Mouse (Mus musculus): ENCODE data around the gene Wdr90. TPM values are rescaled to one million over a fixed set of nuclear protein-coding genes. Genes with fewer than 3 reads are reported as not detected.

Wdr90 gene
- polyA plus RNA-seq, 1 experiment from 2014 or later = 15.1 TPM

GRCm38 (mm10) chr17:25824362-25825142 lies 36.7 kb downstream of the Wdr90 start:
- 78% methylated on average over 16 of the region's 17 CpGs for WGBS
- H3K27me3 ChIP-seq (ENCODE audit: control insufficient read depth, insufficient read depth, low read length) = peaks cover 8% of the 10 kb centered on the region
- H3K9ac ChIP-seq (replicated peaks; ENCODE audit: low read length) = peak overlapping the region; percentile 75; the same call in 1 of the 2 replicates
- ATAC-seq (replicated peaks; ENCODE audit: insufficient number of reproducible peaks, low FRiP score, low TSS enrichment, low read depth) = no peak
- H3K36me3 ChIP-seq (replicated peaks; ENCODE audit: control insufficient read depth, insufficient read depth, low read depth, low read length) = no peaks in the 10 kb centered on the region; the same call in 1 of the 2 replicates
- no peak overlapping the region for H3K27ac ChIP-seq (replicated peaks; ENCODE audit: low read depth, low read length)
- H3K4me2 ChIP-seq (ENCODE audit: low read depth, low read length) = peak overlapping the region; percentile 93; the same call in 1 of the 2 replicates
- peak overlapping the region; percentile 58 for H3K4me3 ChIP-seq (ENCODE audit: low read depth, low read length)
- DNase-seq (ENCODE audit: low spot score) = no peak
- H3K9me3 ChIP-seq (replicated peaks; ENCODE audit: control insufficient read depth, low read length) = no peaks in the 10 kb centered on the region
- H3K4me1 ChIP-seq (ENCODE audit: control insufficient read depth, insufficient read depth, low read length) = peaks cover 10% of the 10 kb centered on the region

GRCm38 (mm10) chr17:25823452-25823851 lies 37.8 kb downstream of the Wdr90 start, which contains the start of gene Wdr24:
TSS of gene Wdr24 (plus strand) at chr17:25823627.
- Histone ChIP-seq H3K36me3 (replicated peaks; ENCODE audit: control insufficient read depth, insufficient read depth, low read depth, low read length) (no peaks in the 10 kb centered on the region; the same call in 1 of the 2 replicates), H3K4me2 (ENCODE audit: low read depth, low read length) (peak within 1 kb of the TSS; percentile 93), H3K4me1 (ENCODE audit: control insufficient read depth, insufficient read depth, low read length) (peaks cover 9% of the 10 kb centered on the region), H3K9ac (replicated peaks; ENCODE audit: low read length) (peak within 1 kb of the TSS; percentile 75), H3K27ac (replicated peaks; ENCODE audit: low read depth, low read length) (no peak within 1 kb of the TSS), H3K9me3 (replicated peaks; ENCODE audit: control insufficient read depth, low read length) (no peaks in the 10 kb centered on the region), H3K27me3 (ENCODE audit: control insufficient read depth, insufficient read depth, low read length) (peaks cover 19% of the 10 kb centered on the region), H3K4me3 (ENCODE audit: low read depth, low read length) (peak within 1 kb of the TSS; percentile 58)
- under 1% methylated on average over 18 of the region's 18 CpGs for WGBS
- peak; percentile 91 for DNase-seq (ENCODE audit: low spot score)
- ATAC-seq (replicated peaks; ENCODE audit: insufficient number of reproducible peaks, low FRiP score, low TSS enrichment, low read depth) = 0 out of 2 replicates have a peak, but pooled peaks have one; percentile 25

GRCm38 (mm10) chr17:25818851-25819780 lies 42.2 kb downstream of the Wdr90 start:
- peaks cover 28% of the 10 kb centered on the region for H3K27me3 ChIP-seq (ENCODE audit: control insufficient read depth, insufficient read depth, low read length)
- no peak overlapping the region; the same call in 1 of the 2 replicates for H3K9ac ChIP-seq (replicated peaks; ENCODE audit: low read length)

GRCm38 (mm10) chr17:25817662-25818061 lies 43.6 kb downstream of the Wdr90 start:
- H3K9me3 ChIP-seq (replicated peaks; ENCODE audit: control insufficient read depth, low read length) = no peaks in the 10 kb centered on the region
- no peak for DNase-seq (ENCODE audit: low spot score)
- no peaks in the 10 kb centered on the region for H3K4me1 ChIP-seq (ENCODE audit: control insufficient read depth, insufficient read depth, low read length)
- peaks cover 28% of the 10 kb centered on the region for H3K27me3 ChIP-seq (ENCODE audit: control insufficient read depth, insufficient read depth, low read length)
- H3K4me2 ChIP-seq (ENCODE audit: low read depth, low read length) = no peak overlapping the region
- WGBS = 83% methylated on average over 11 of the region's 11 CpGs
- H3K4me3 ChIP-seq (ENCODE audit: low read depth, low read length) = no peak overlapping the region
- H3K9ac ChIP-seq (replicated peaks; ENCODE audit: low read length) = no peak overlapping the region
- ATAC-seq (replicated peaks; ENCODE audit: insufficient number of reproducible peaks, low FRiP score, low TSS enrichment, low read depth) = no peak
- H3K27ac ChIP-seq (replicated peaks; ENCODE audit: low read depth, low read length) = no peak overlapping the region
- no peaks in the 10 kb centered on the region for H3K36me3 ChIP-seq (replicated peaks; ENCODE audit: control insufficient read depth, insufficient read depth, low read depth, low read length)

More at GRCm38 (mm10) chr17:25818851-25819780, 42.2 kb downstream of the Wdr90 start:
- ATAC-seq (replicated peaks; ENCODE audit: insufficient number of reproducible peaks, low FRiP score, low TSS enrichment, low read depth) (no peak), DNase-seq (ENCODE audit: low spot score) (no peak)
- peak overlapping the region; percentile 16 for H3K4me2 ChIP-seq (ENCODE audit: low read depth, low read length)
- H3K27ac ChIP-seq (replicated peaks; ENCODE audit: low read depth, low read length) = no peak overlapping the region
- peak overlapping the region; percentile 18 for H3K4me3 ChIP-seq (ENCODE audit: low read depth, low read length)
- H3K4me1 ChIP-seq (ENCODE audit: control insufficient read depth, insufficient read depth, low read length) = peaks cover 2% of the 10 kb centered on the region
- no peaks in the 10 kb centered on the region for H3K9me3 ChIP-seq (replicated peaks; ENCODE audit: control insufficient read depth, low read length)
- 7% methylated on average over 46 of the region's 46 CpGs for WGBS
- no peaks in the 10 kb centered on the region for H3K36me3 ChIP-seq (replicated peaks; ENCODE audit: control insufficient read depth, insufficient read depth, low read depth, low read length)

- ATAC-seq (replicated peaks; ENCODE audit: insufficient number of reproducible peaks, low FRiP score, low TSS enrichment, low read depth) (no peak), DNase-seq (ENCODE audit: low spot score) (peak; percentile 93)
- Histone ChIP-seq H3K4me2 (ENCODE audit: low read depth, low read length) (no peak overlapping the region), H3K36me3 (replicated peaks; ENCODE audit: control insufficient read depth, insufficient read depth, low read depth, low read length) (no peaks in the 10 kb centered on the region), H3K4me1 (ENCODE audit: control insufficient read depth, insufficient read depth, low read length) (no peaks in the 10 kb centered on the region; the same call in 1 of the 2 replicates), H3K4me3 (ENCODE audit: low read depth, low read length) (no peak overlapping the region), H3K9ac (replicated peaks; ENCODE audit: low read length) (no peak overlapping the region), H3K27me3 (ENCODE audit: control insufficient read depth, insufficient read depth, low read length) (peaks cover 19% of the 10 kb centered on the region), H3K9me3 (replicated peaks; ENCODE audit: control insufficient read depth, low read length) (no peaks in the 10 kb centered on the region), H3K27ac (replicated peaks; ENCODE audit: low read depth, low read length) (no peak overlapping the region)
- WGBS = 4% methylated on average over 20 of the region's 20 CpGs
These were observed 47.8 kb downstream of the Wdr90 start for GRCm38 (mm10) chr17:25813471-25813870.

GRCm38 (mm10) chr17:25810890-25811289 lies 50.4 kb downstream of the Wdr90 start:
- Histone ChIP-seq H3K36me3 (replicated peaks; ENCODE audit: control insufficient read depth, insufficient read depth, low read depth, low read length) (no peaks in the 10 kb centered on the region), H3K4me1 (ENCODE audit: control insufficient read depth, insufficient read depth, low read length) (no peaks in the 10 kb centered on the region; the same call in 1 of the 2 replicates), H3K4me2 (ENCODE audit: low read depth, low read length) (no peak overlapping the region), H3K27ac (replicated peaks; ENCODE audit: low read depth, low read length) (no peak overlapping the region), H3K9ac (replicated peaks; ENCODE audit: low read length) (no peak overlapping the region), H3K9me3 (replicated peaks; ENCODE audit: control insufficient read depth, low read length) (no peaks in the 10 kb centered on the region), H3K27me3 (ENCODE audit: control insufficient read depth, insufficient read depth, low read length) (peaks cover 14% of the 10 kb centered on the region), H3K4me3 (ENCODE audit: low read depth, low read length) (no peak overlapping the region)
- ATAC-seq (replicated peaks; ENCODE audit: insufficient number of reproducible peaks, low FRiP score, low TSS enrichment, low read depth) (no peak), DNase-seq (ENCODE audit: low spot score) (no peak)
- 74% methylated on average over 4 of the region's 4 CpGs for WGBS

GRCm38 (mm10) chr17:25809606-25810340 lies 51.5 kb downstream of the Wdr90 start:
- Histone ChIP-seq H3K27me3 (ENCODE audit: control insufficient read depth, insufficient read depth, low read length) (peaks cover 14% of the 10 kb centered on the region), H3K9ac (replicated peaks; ENCODE audit: low read length) (peak overlapping the region; percentile 76), H3K36me3 (replicated peaks; ENCODE audit: control insufficient read depth, insufficient read depth, low read depth, low read length) (no peaks in the 10 kb centered on the region), H3K4me3 (ENCODE audit: low read depth, low read length) (peak overlapping the region; percentile 71), H3K27ac (replicated peaks; ENCODE audit: low read depth, low read length) (peak overlapping the region; percentile 31; the same call in 1 of the 2 replicates), H3K4me1 (ENCODE audit: control insufficient read depth, insufficient read depth, low read length) (no peaks in the 10 kb centered on the region; the same call in 1 of the 2 replicates), H3K4me2 (ENCODE audit: low read depth, low read length) (peak overlapping the region; percentile 97), H3K9me3 (replicated peaks; ENCODE audit: control insufficient read depth, low read length) (no peaks in the 10 kb centered on the region)
- DNase-seq (ENCODE audit: low spot score) (no peak), ATAC-seq (replicated peaks; ENCODE audit: insufficient number of reproducible peaks, low FRiP score, low TSS enrichment, low read depth) (peak; percentile 46)
- 10% methylated on average over 24 of the region's 25 CpGs for WGBS
